Mouse (Mus musculus) yolk sac, embryonic 10.5 days (tissue): ENCODE data around the gene Mrgprh.

Experiments used
- DNase-seq: peaks from one replicate; pipeline ENCODE4 v3.0.0-alpha.2; 2017; ENCODE audit warnings: low spot score

Gene Mrgprh

DNA sequence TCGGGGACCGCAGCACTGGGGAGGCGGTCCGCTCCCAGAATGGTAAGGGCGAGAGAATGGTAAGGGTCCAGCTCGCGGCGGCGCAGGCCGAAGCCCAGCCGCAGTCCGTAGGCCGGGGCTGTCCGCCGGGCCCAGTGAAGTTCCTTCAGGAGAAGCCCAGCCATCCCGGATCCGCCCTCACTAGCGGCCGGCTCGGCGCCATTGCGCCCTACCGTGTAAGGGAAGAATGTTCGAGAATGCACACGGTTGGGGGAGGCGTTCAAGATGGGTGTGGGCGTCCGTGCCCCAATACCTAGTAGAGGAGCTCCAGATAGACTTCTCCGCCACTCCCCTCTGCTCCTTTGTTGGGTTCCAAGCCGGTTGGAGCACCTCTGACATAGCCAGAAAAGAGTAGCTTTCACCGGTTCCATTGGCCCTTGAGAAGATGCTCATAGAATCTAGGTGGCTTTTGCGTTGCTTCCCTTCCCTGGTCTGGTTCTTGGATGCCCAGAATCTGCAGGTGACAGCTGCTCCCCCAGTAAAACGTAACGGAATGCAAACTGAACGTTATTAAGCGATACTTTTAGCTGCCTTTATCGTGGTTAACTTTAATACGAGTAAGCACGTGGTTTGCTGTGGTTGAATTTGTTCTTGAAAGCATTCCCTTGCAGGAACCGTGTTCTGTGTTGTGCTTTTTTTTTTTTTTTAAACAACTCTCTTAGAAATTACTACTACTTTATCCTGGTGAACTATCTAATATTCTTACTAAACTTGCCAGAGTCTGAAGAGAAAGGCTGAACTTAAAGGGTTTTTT is 41.0 kb downstream of the Mrgprh start:
- no peak for DNase-seq

DNA sequence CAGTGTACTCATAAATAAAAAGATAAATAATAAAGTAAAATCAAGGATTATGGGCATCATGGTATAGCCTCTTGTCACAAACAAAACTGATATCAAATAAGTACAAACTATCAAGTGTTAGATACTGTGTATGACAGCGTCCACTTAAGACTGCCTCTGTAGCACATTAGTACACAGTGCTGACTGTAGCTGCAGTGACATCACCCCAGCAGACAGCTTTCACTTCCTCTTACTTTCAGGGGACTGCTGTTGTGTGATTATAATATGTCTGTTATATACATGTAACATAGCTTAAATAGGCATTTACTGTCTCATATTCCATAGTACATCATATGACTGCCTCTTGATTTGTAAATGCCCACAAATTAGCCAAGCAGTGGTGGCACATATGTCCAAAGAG is 45.2 kb downstream of the Mrgprh start:
- DNase-seq, result no peak

DNA sequence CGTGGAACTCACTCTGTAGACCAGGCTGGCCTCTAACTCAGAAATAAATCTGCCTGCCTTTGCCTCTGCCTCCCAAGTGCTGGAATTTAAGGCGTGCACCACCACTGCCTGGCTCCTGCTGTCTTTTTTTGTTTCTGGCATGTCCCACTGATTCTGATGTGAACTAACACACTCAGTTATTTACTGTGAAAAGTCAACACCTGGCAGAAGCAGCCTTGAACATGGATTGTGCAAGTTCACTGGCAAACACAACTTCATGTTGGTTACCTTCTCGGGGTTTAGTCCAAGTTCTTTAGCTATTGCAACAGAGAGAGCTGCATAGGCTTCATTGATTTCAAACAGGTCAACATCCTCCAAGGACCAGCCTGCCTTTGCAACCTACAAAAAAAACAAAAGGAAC is 49.2 kb downstream of the Mrgprh start:
- peak; percentile 25 for DNase-seq

DNA sequence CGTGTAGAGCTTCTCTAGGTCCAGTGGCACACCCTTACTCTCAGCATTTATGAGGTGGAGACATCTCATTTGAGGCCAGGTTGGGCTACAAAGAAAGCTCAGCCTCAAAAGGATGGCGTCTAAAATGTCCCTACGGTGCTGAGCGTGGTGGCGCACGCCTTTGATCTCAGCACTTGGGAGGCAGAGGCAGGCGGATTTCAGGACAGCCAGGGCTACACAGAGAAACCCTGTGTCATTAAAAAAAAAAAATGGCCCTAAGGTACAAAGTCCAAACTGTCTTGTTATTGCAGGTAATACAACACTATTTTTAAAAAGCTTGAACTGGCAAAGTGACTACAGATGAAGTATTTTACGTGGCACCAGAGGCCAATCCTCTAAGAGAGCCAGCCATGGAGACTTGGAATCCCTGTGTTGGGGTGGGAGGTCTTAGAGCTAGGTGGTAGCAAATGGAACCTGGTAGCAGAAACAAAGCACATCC is 49.9 kb downstream of the Mrgprh start:
- no peak for DNase-seq
